18 mouse cellular contexts compared by ENCODE assay signal in genomic region chr3:126572915-126573314, GRCm38 (mm10).
"Had no signal": no experiment of that assay in that cellular context is flagged by ENCODE, and none has a peak within 500 bp of the region (broad histone marks: within the 10 kb centered on the region; RNA-seq: fewer than 3 reads in every experiment).

No protein-coding gene starts in this region.

- H3K27me3 ChIP-seq: lung, embryonic 15.5 days; midbrain, embryonic 12.5 days; neural tube, embryonic 13.5 days; neural tube, embryonic 15.5 days; stomach, embryonic 15.5 days had no signal

- ATAC-seq: liver, postnatal 0 days; lung, postnatal 0 days; midbrain, embryonic 16.5 days had no signal

- DNase-seq: liver, postnatal 0 days; lung, adult 2 months; lung, postnatal 4 days; midbrain, embryonic 14.5 days; retina, postnatal 1 day; right cerebral cortex, adult 18-20 months; thymus, postnatal 14 days; thymus, postnatal 36 days had no signal

- H3K4me1 ChIP-seq: lung, embryonic 15.5 days; midbrain, embryonic 10.5 days; midbrain, embryonic 12.5 days; neural tube, embryonic 13.5 days; neural tube, embryonic 15.5 days; stomach, embryonic 15.5 days had no signal

- H3K36me3 ChIP-seq: lung, embryonic 15.5 days; midbrain, embryonic 10.5 days; midbrain, embryonic 12.5 days; neural tube, embryonic 13.5 days; neural tube, embryonic 15.5 days; stomach, embryonic 15.5 days had no signal

- H3K27ac ChIP-seq: lung, embryonic 15.5 days; midbrain, embryonic 10.5 days; midbrain, embryonic 12.5 days; neural tube, embryonic 13.5 days; neural tube, embryonic 15.5 days; stomach, embryonic 15.5 days; stomach, postnatal 0 days had no signal

- H3K4me3 ChIP-seq: lung, embryonic 15.5 days; midbrain, embryonic 10.5 days; midbrain, embryonic 12.5 days; myocyte; neural tube, embryonic 13.5 days; neural tube, embryonic 15.5 days; stomach, embryonic 15.5 days had no signal

- H3K9me3 ChIP-seq: lung, embryonic 15.5 days; midbrain, embryonic 10.5 days; midbrain, embryonic 12.5 days; neural tube, embryonic 13.5 days; neural tube, embryonic 15.5 days; stomach, embryonic 15.5 days had no signal
